Mouse (Mus musculus) erythroblast, embryonic 14.5 days (primary cell): Measurements from ENCODE around the gene Cox15.

Experiments used
- GATA1 ChIP-seq: IDR thresholded peaks from 2 replicates; pipeline ENCODE4 v1.6.1; 2012; ENCODE audit warnings: low read length, inconsistent platforms, mixed read lengths
- TAL1 ChIP-seq: IDR thresholded peaks from 3 replicates; pipeline ENCODE4 v1.6.1; 2012; ENCODE audit warnings: low read length, inconsistent platforms, mixed read lengths

DNA sequence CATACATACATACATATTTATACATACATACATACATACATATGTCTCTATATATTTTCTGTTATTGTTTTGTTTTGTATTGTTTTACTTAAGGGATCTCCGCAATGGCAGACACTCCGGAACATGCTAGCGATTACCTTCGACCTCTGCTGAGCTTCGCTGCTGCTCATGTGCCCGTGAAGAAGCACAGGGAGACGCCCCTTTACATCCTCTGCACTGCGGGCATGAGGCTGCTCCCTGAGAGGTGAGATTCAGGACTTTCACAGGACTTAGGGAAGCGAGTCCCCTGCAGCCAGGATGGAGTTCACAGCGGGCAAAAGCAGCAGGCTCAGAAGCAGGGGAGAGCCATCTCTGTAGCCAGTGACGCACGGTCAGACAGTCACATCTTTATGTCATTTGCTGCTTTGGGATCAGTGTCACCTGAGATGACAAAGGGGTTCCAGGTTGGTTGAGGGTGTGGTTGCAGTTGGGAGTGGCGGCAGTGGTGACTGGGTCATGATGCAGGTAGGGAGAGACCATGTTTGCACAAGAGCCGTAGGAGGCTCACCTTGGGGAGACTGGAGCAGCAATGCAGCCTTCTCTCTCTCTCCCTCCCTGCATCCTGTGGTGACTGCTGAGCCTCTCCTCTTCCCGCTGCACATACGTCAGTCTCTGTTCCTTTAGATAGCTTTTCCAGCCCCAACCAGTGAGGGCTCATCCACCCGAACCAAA lies 47.9 kb downstream of the Cox15 start:
- TF ChIP-seq TAL1 (no peak), GATA1 (no peak)
